Mouse (Mus musculus) hindbrain, postnatal 0 days (tissue): ENCODE measurements around the gene Aunip. TPM values are rescaled to one million over a fixed set of nuclear protein-coding genes. Genes with fewer than 3 reads are reported as not detected.

ENCODE experiments used
- ATAC-seq: fragments of 200-750 bp; cut with Nextera tagmentation; 2 replicates; pipeline ENCODE4 v1.8.0; 2017; ENCODE audit warnings: mild to moderate bottlenecking, moderate TSS enrichment, moderate library complexity
- DNase-seq: peaks from one replicate; pipeline ENCODE4 v3.0.0-alpha.2; 2015; ENCODE audit warnings: low spot score
- H3K27ac ChIP-seq: fragments of 300-500 bp; sonication (generic); 2 replicates; pipeline ENCODE4 v1.5.1; 2014; ENCODE audit warnings: mild to moderate bottlenecking
- H3K27me3 ChIP-seq: fragments of 300-500 bp; sonication (generic); 2 replicates; pipeline ENCODE4 v1.6.1; 2014; ENCODE audit warnings: low read length, mixed read lengths; ENCODE audit not compliant: insufficient read depth
- H3K36me3 ChIP-seq: fragments of 300-500 bp; sonication (generic); 2 replicates; pipeline ENCODE4 v1.6.1; 2014; ENCODE audit warnings: low read length, mixed read lengths; ENCODE audit not compliant: insufficient read depth
- H3K4me1 ChIP-seq: fragments of 300-500 bp; sonication (generic); 2 replicates; pipeline ENCODE4 v1.6.1; 2014; ENCODE audit warnings: antibody characterized with exemption, low read length, mixed read lengths; ENCODE audit not compliant: insufficient read depth
- H3K4me2 ChIP-seq: fragments of 300-500 bp; sonication (generic); 2 replicates; pipeline ENCODE4 v1.6.1; 2014; ENCODE audit warnings: low read depth, mild to moderate bottlenecking, low read length, moderate library complexity, mixed read lengths
- H3K4me3 ChIP-seq: fragments of 300-500 bp; sonication (generic); 2 replicates; pipeline ENCODE4 v1.5.1; 2014; ENCODE audit warnings: low read length
- H3K9ac ChIP-seq: fragments of 300-500 bp; sonication (generic); replicated peaks from 2 replicates; pipeline ENCODE4 v1.6.1; 2014; ENCODE audit warnings: mild to moderate bottlenecking, low read length, moderate library complexity, mixed read lengths
- H3K9me3 ChIP-seq: fragments of 300-500 bp; sonication (generic); 2 replicates; pipeline ENCODE4 v1.6.1; 2016; ENCODE audit warnings: low read length, mixed read lengths
- CTCF ChIP-seq: IDR thresholded peaks from 2 replicates; pipeline ENCODE4 v1.5.1; 2016; ENCODE audit warnings: antibody characterized with exemption, control low read depth, low read depth
- WGBS: fragments of 180-500 bp; shearing (Covaris S2); extraction: QIAGEN DNeasy Blood & Tissue Kit; methylation state at CpG from one replicate; pipeline ENCODE4 v1.1.7; 2014; 5-methylcytosine and 5-hydroxymethylcytosine counted together
- polyA plus RNA-seq: library from polyadenylated mRNA; unstranded; fragments of >200 nt; fragmentation: Nextera tagmentation; extraction: Ambion mirVana; gene quantifications from 2 replicates; pipeline ENCODE4 v1.2.1, GENCODE M21; 2015
- total RNA-seq: library from RNA; depleted of rRNA; stranded (reverse); fragments of >200 nt; gene quantifications from 2 replicates; pipeline ENCODE4 v1.2.3, GENCODE M21; 2014; rRNA removed

Gene Aunip
- total RNA-seq (2.2 and 2.7 TPM in 2 replicates), polyA plus RNA-seq (2.2 and 2.6 TPM in 2 replicates)

- Histone ChIP-seq H3K27me3 (no peaks in the 10 kb centered on the region), H3K36me3 (peaks cover 18% of the 10 kb centered on the region), H3K9me3 (no peaks in the 10 kb centered on the region), H3K4me1 (no peaks in the 10 kb centered on the region), H3K9ac (peak within 1 kb of the TSS; percentile 36), H3K4me3 (peak within 1 kb of the TSS; percentile 40), H3K4me2 (peak within 1 kb of the TSS; percentile 71), H3K27ac (no peak within 1 kb of the TSS)
- peak; percentile 9; the same call in 1 of the 2 replicates for TF ChIP-seq CTCF
- DNase-seq (peak; percentile 97), ATAC-seq (peak; percentile 94)
- WGBS: under 1% methylated on average over 42 of the region's 42 CpGs
Measured at GRCm38 (mm10) chr4:134510845-134511411, at the start of gene Aunip. TSS of gene Aunip (plus strand) at chr4:134510999.

- Histone ChIP-seq H3K9ac (no peak overlapping the region), H3K36me3 (no peaks in the 10 kb centered on the region), H3K4me2 (no peak overlapping the region), H3K4me3 (no peak overlapping the region), H3K27me3 (no peaks in the 10 kb centered on the region), H3K9me3 (no peaks in the 10 kb centered on the region), H3K4me1 (no peaks in the 10 kb centered on the region), H3K27ac (no peak overlapping the region)
- no peak for ATAC-seq
- no peak for DNase-seq
- TF ChIP-seq CTCF: no peak
- 84% methylated on average over 5 of the region's 5 CpGs for WGBS
Measured at GRCm38 (mm10) chr4:134461252-134461651, 49.5 kb upstream of the Aunip start.

GRCm38 (mm10) chr4:134465789-134466188 is 45.0 kb upstream of the Aunip start:
- Histone ChIP-seq H3K4me1 (peaks cover 3% of the 10 kb centered on the region; the same call in 1 of the 2 replicates), H3K36me3 (0 out of 2 replicates have a peak, but pooled peaks cover under 1% of the 10 kb centered on the region), H3K27me3 (no peaks in the 10 kb centered on the region), H3K9me3 (no peaks in the 10 kb centered on the region), H3K4me3 (no peak overlapping the region), H3K9ac (0 out of 2 replicates have a peak overlapping the region, but pooled peaks have one; percentile 10), H3K27ac (peak overlapping the region; percentile 98), H3K4me2 (no peak overlapping the region)
- DNase-seq: peak; percentile 53
- WGBS: 36% methylated on average over 12 of the region's 12 CpGs
- no peak for ATAC-seq
- TF ChIP-seq CTCF: no peak

GRCm38 (mm10) chr4:134466381-134467262 is 44.2 kb upstream of the Aunip start:
- 37% methylated on average over 11 of the region's 11 CpGs for WGBS
- H3K4me1 ChIP-seq: peaks cover 3% of the 10 kb centered on the region; the same call in 1 of the 2 replicates
- peak overlapping the region; percentile 98 for H3K27ac ChIP-seq
- no peak for TF ChIP-seq CTCF
- H3K9ac ChIP-seq: peak overlapping the region; percentile 97
- no peak for DNase-seq
- no peaks in the 10 kb centered on the region for H3K9me3 ChIP-seq
- H3K36me3 ChIP-seq: 0 out of 2 replicates have a peak, but pooled peaks cover 7% of the 10 kb centered on the region
- H3K4me3 ChIP-seq: no peak overlapping the region; the same call in 1 of the 2 replicates
- H3K27me3 ChIP-seq: no peaks in the 10 kb centered on the region
- no peak for ATAC-seq
- peak overlapping the region; percentile 83 for H3K4me2 ChIP-seq

GRCm38 (mm10) chr4:134467435-134468214 is 43.2 kb upstream of the Aunip start:
- H3K4me3 ChIP-seq: peak overlapping the region; percentile 92
- peak overlapping the region; percentile 83 for H3K4me2 ChIP-seq
- WGBS: under 1% methylated on average over 31 of the region's 31 CpGs
- peaks cover 7% of the 10 kb centered on the region; the same call in 1 of the 2 replicates for H3K36me3 ChIP-seq
- H3K4me1 ChIP-seq: peaks cover 3% of the 10 kb centered on the region; the same call in 1 of the 2 replicates
- DNase-seq (peak; percentile 69), ATAC-seq (peak; percentile 36)
- peak overlapping the region; percentile 97 for H3K9ac ChIP-seq
- peak overlapping the region; percentile 98 for H3K27ac ChIP-seq
- no peaks in the 10 kb centered on the region for H3K9me3 ChIP-seq
- no peaks in the 10 kb centered on the region for H3K27me3 ChIP-seq
- no peak for TF ChIP-seq CTCF

GRCm38 (mm10) chr4:134468215-134468575 is 42.6 kb upstream of the Aunip start, which contains the start of gene Stmn1:
TSS of gene Stmn1 (plus strand) at chr4:134468320.
- Histone ChIP-seq H3K36me3 (peaks cover 7% of the 10 kb centered on the region; the same call in 1 of the 2 replicates), H3K4me2 (peak within 1 kb of the TSS; percentile 83), H3K27ac (peak within 1 kb of the TSS; percentile 98), H3K9ac (peak within 1 kb of the TSS; percentile 97), H3K4me3 (peak within 1 kb of the TSS; percentile 92), H3K4me1 (peaks cover 3% of the 10 kb centered on the region; the same call in 1 of the 2 replicates), H3K9me3 (no peaks in the 10 kb centered on the region), H3K27me3 (no peaks in the 10 kb centered on the region)
- WGBS: 1% methylated on average over 29 of the region's 31 CpGs
- ATAC-seq: peak; percentile 95
- no peak for TF ChIP-seq CTCF
- peak; percentile 98 for DNase-seq
